ENCODE assay signal across 22 mouse cellular contexts in the genomic region with DNA sequence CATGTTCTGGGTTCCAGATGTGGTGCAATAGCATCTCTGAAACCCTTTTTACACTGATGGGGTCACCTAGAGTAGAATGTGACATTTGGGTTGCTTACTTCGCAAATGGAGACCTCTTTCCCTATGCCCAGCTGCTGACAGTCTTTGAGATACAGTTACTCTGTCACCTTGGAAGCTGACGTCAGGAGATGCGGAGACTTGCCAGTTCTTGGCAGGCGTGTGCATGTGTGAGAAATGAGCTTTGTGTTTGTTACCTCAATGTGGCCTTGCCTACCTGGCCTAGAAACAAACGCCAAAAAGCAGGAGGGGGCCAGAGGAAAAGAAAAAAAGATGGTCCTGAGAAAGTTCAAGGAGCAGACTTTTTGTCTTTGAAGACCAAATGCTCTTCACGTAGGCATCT. TPM values are rescaled to one million over a fixed set of nuclear protein-coding genes. Genes with fewer than 3 reads are reported as not detected.
A peak's percentile ranks its signal among the peaks of the same experiment; 100 is the strongest.
DNase-seq lines count a peak whose midpoint lies in the region; ATAC-seq and TF ChIP-seq lines count a peak whose summit lies in the region.
"Had no signal": no experiment of that assay in that cellular context is flagged by ENCODE, and none has a peak within 500 bp of the region (broad histone marks: within the 10 kb centered on the region; RNA-seq: fewer than 3 reads in every experiment).

No protein-coding gene starts in this region.

- H3K36me3 ChIP-seq in lung, postnatal 0 days (ENCODE audit: insufficient read depth, low read length): peaks cover 21% of the 10 kb centered on the region; the same call in 1 of the 2 replicates

- H3K4me2 ChIP-seq in lung, postnatal 0 days (replicated peaks; ENCODE audit: low read depth, low read length): no peak overlapping the region
- H3K4me2 ChIP-seq: embryonic facial prominence, embryonic 13.5 days; embryonic facial prominence, embryonic 15.5 days; forebrain, embryonic 12.5 days; forebrain, embryonic 15.5 days had no signal

- 76% methylated on average over 6 of the region's 6 CpGs for WGBS in lung, postnatal 0 days

- no peaks in the 10 kb centered on the region for H3K4me1 ChIP-seq in lung, postnatal 0 days (ENCODE audit: insufficient read depth, low read depth, low read length)
- H3K4me1 ChIP-seq: embryonic facial prominence, embryonic 13.5 days; embryonic facial prominence, embryonic 15.5 days; forebrain, embryonic 10.5 days; forebrain, embryonic 12.5 days; forebrain, embryonic 15.5 days had no signal

- ATAC-seq in lung, postnatal 0 days: no peak
- ATAC-seq: forebrain, embryonic 15.5 days; forebrain, postnatal 0 days had no signal

- TF ChIP-seq CTCF in lung, postnatal 0 days (IDR thresholded peaks at IDR 0.05): no peak

- H3K9ac ChIP-seq in lung, postnatal 0 days (replicated peaks; ENCODE audit: low read depth): no peak overlapping the region
- H3K9ac ChIP-seq: embryonic facial prominence, embryonic 13.5 days; embryonic facial prominence, embryonic 15.5 days; forebrain, embryonic 12.5 days; forebrain, embryonic 15.5 days; forebrain, postnatal 0 days had no signal

- H3K9me3 ChIP-seq in lung, postnatal 0 days (ENCODE audit: low read length): no peaks in the 10 kb centered on the region
- H3K9me3 ChIP-seq: embryonic facial prominence, embryonic 13.5 days; embryonic facial prominence, embryonic 15.5 days; forebrain, embryonic 10.5 days; forebrain, embryonic 12.5 days; forebrain, embryonic 15.5 days had no signal

- DNase-seq in adrenal gland, adult 2 months: peak; percentile 55
- DNase-seq in adrenal gland, adult 18-20 months (ENCODE audit: low spot score in 2 of 2): no peak
- peak; percentile 47 for DNase-seq in adrenal gland, postnatal 10 days
- DNase-seq in adrenal gland, postnatal 25 days: peak; percentile 21
- no peak for DNase-seq in testis, postnatal 14 days (ENCODE audit: low spot score)
- no peak for DNase-seq in lung, postnatal 0 days (ENCODE audit: low spot score)
- DNase-seq in gastrocnemius, postnatal 36 days: no peak
- DNase-seq: cerebellum, adult 11-12 months; cerebellum, adult 2 months; cerebellum, adult 9-10 months; cerebellum, postnatal 10 days; cerebellum, postnatal 36 days; embryo, embryonic 11 days; forebrain, postnatal 0 days had no signal

- H3K4me3 ChIP-seq in lung, postnatal 0 days (ENCODE audit: low read depth, low read length): no peak overlapping the region
- H3K4me3 ChIP-seq: embryonic facial prominence, embryonic 13.5 days; embryonic facial prominence, embryonic 15.5 days; erythroblast, embryonic 14.5 days; forebrain, embryonic 10.5 days; forebrain, embryonic 12.5 days; forebrain, embryonic 15.5 days had no signal

- TF ChIP-seq EP300 in lung, postnatal 0 days (IDR thresholded peaks at IDR 0.05): no peak

- intact Hi-C loops in gastrocnemius, postnatal 36 days (cut with DNase I): no loop called here

- no peaks in the 10 kb centered on the region for H3K27me3 ChIP-seq in lung, postnatal 0 days (replicated peaks; ENCODE audit: insufficient read depth, low read length)
- H3K27me3 ChIP-seq: embryonic facial prominence, embryonic 13.5 days; embryonic facial prominence, embryonic 15.5 days; forebrain, embryonic 12.5 days; forebrain, embryonic 15.5 days had no signal

- H3K27ac ChIP-seq in lung, postnatal 0 days (ENCODE audit: low read length): no peak overlapping the region
- H3K27ac ChIP-seq: embryonic facial prominence, embryonic 13.5 days; embryonic facial prominence, embryonic 15.5 days; forebrain, embryonic 10.5 days; forebrain, embryonic 12.5 days; forebrain, embryonic 15.5 days had no signal

RNA-seq across cellular contexts. Expression of a gene that starts 5.6 kb away (rescaled TPM):
- total RNA-seq in adrenal gland, adult 2 months (2021): 1 to 10 TPM in 1 of 2 experiments, under 1 TPM in 1; 0.81 to 1.2 TPM
- polyA plus RNA-seq in adrenal gland, adult 2 months (2012; rRNA removed): 0.47 and 0.57 TPM in 2 replicates
- 1 to 10 TPM in 1 of 2 experiments, under 1 TPM in 1; 0.80 to 2.0 TPM for total RNA-seq in adrenal gland, adult 18-20 months (2021)
- total RNA-seq in adrenal gland, postnatal 10 days (2021): 1 to 10 TPM; 2.2 to 2.3 TPM
- total RNA-seq in adrenal gland, postnatal 25 days (2021): 1.1 and 1.3 TPM in 2 replicates
- 1.6 and 2.5 TPM in 2 replicates for polyA plus RNA-seq in lung, postnatal 0 days (2015; fragmentation: Nextera tagmentation; extraction: Ambion mirVana)
- under 1 TPM; 0.48 to 0.54 TPM for total RNA-seq in gastrocnemius, postnatal 36 days (2021)
- total RNA-seq: common myeloid progenitor, adult 5-6 weeks; MEL had no signal
- polyA plus RNA-seq: erythroblast, embryonic 14.5 days had no signal

RNA-seq across cellular contexts. Expression of a gene that starts 24.6 kb away (rescaled TPM):
- 100 to 1,000 TPM; 226 to 292 TPM for total RNA-seq in adrenal gland, adult 2 months (2021)
- polyA plus RNA-seq in adrenal gland, adult 2 months (2012; rRNA removed): 80.0 and 99.4 TPM in 2 replicates
- 100 to 1,000 TPM; 257 to 301 TPM for total RNA-seq in adrenal gland, adult 18-20 months (2021)
- total RNA-seq in adrenal gland, postnatal 10 days (2021): 100 to 1,000 TPM; 265 to 283 TPM
- total RNA-seq in adrenal gland, postnatal 25 days (2021): 233 and 267 TPM in 2 replicates
- 686 and 696 TPM in 2 replicates for polyA plus RNA-seq in lung, postnatal 0 days (2015; fragmentation: Nextera tagmentation; extraction: Ambion mirVana)
- total RNA-seq in gastrocnemius, postnatal 36 days (2021): 100 to 1,000 TPM; 150 to 166 TPM

Comparison
In these comparisons a context has a peak if more than half of its experiments do, and no peak if none do; other contexts are left out.
1. DNase-seq: peak in adrenal gland, adult 2 months (single experiment), adrenal gland, postnatal 10 days (single experiment) and adrenal gland, postnatal 25 days (single experiment); none in adrenal gland, adult 18-20 months (0 of 2), testis, postnatal 14 days (single experiment), lung, postnatal 0 days (single experiment) and gastrocnemius, postnatal 36 days (0 of 2).